Mouse (Mus musculus): ENCODE results near the gene Asxl2.

DNA sequence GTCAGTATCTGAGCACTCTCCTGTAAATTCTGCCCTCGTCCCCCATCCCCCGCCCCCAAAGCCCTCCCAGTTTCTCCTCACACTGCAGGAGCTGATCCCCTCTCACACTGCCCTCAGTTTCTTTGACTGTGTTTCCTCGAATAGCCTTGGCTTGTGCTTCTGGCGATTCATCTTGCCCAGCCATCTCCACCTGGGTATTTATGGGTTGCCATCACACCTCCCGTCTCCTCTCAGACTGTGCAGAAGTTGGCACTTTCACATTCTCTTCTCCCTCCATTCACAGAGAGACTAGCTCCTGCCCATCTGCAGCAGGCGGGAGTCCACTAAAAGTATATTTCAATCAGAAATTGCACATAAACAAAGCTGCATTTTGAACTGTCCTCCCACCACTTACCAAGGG is 120.1 kb downstream of the Asxl2 start:
- no peak for TF ChIP-seq CTCF (IDR thresholded peaks at IDR 0.05; ENCODE audit: low read depth, low read length)
- no peak for TF ChIP-seq POLR2A (IDR thresholded peaks at IDR 0.05; ENCODE audit: borderline replicate concordance, low read depth, low read length)
